Comparison of ENCODE assay signal across 19 mouse cellular contexts in genomic region chr12:17657561-17658195, GRCm38 (mm10). TPM values are rescaled to one million over a fixed set of nuclear protein-coding genes. Genes with fewer than 3 reads are reported as not detected.
A peak's percentile ranks its signal among the peaks of the same experiment; 100 is the strongest.
DNase-seq lines count a peak whose midpoint lies in the region; ATAC-seq lines count a peak whose summit lies in the region.
"Had no signal": no experiment of that assay in that cellular context is flagged by ENCODE, and none has a peak within 500 bp of the region (broad histone marks: within the 10 kb centered on the region; RNA-seq: fewer than 3 reads in every experiment).

No protein-coding gene starts in this region.

- H3K9ac ChIP-seq in heart, embryonic 12.5 days, result no peak overlapping the region
- no peak overlapping the region for H3K9ac ChIP-seq in hindbrain, embryonic 11.5 days (ENCODE audit: low read depth, low read length)
- H3K9ac ChIP-seq: embryonic facial prominence, embryonic 12.5 days; limb, embryonic 13.5 days; liver, embryonic 15.5 days; midbrain, embryonic 15.5 days had no signal

- WGBS in heart, embryonic 12.5 days, result 88% methylated on average over 7 of the region's 7 CpGs
- 91% methylated on average over 7 of the region's 7 CpGs for WGBS in hindbrain, embryonic 11.5 days

- H3K9me3 ChIP-seq in heart, embryonic 12.5 days (replicated peaks), result peaks cover 4% of the 10 kb centered on the region; the same call in 1 of the 2 replicates
- H3K9me3 ChIP-seq in hindbrain, embryonic 11.5 days (ENCODE audit: control insufficient read depth, low read length), result no peaks in the 10 kb centered on the region
- H3K9me3 ChIP-seq: liver, embryonic 15.5 days; midbrain, embryonic 15.5 days had no signal

- H3K4me1 ChIP-seq in heart, embryonic 12.5 days (replicated peaks), result peaks cover 6% of the 10 kb centered on the region
- H3K4me1 ChIP-seq in hindbrain, embryonic 11.5 days (replicated peaks; ENCODE audit: control insufficient read depth, insufficient read depth, low read length), result no peaks in the 10 kb centered on the region
- H3K4me1 ChIP-seq: liver, embryonic 15.5 days; midbrain, embryonic 15.5 days had no signal

- ATAC-seq in heart, embryonic 12.5 days (ENCODE audit: insufficient number of reproducible peaks, low FRiP score), result no peak
- no peak for ATAC-seq in hindbrain, embryonic 11.5 days (ENCODE audit: low FRiP score)
- ATAC-seq: midbrain, embryonic 15.5 days had no signal

- H3K36me3 ChIP-seq in heart, embryonic 12.5 days, result no peaks in the 10 kb centered on the region
- H3K36me3 ChIP-seq in hindbrain, embryonic 11.5 days (ENCODE audit: control insufficient read depth, insufficient read depth, low read length), result no peaks in the 10 kb centered on the region
- H3K36me3 ChIP-seq: embryonic facial prominence, embryonic 12.5 days; limb, embryonic 13.5 days; liver, embryonic 15.5 days; midbrain, embryonic 15.5 days had no signal

- no peak overlapping the region for H3K27ac ChIP-seq in heart, embryonic 12.5 days (ENCODE audit: poor library complexity, severe bottlenecking)
- H3K27ac ChIP-seq in hindbrain, embryonic 11.5 days (ENCODE audit: low read depth, low read length), result no peak overlapping the region
- H3K27ac ChIP-seq: embryonic facial prominence, embryonic 12.5 days; limb, embryonic 13.5 days; liver, embryonic 15.5 days; midbrain, embryonic 15.5 days had no signal

- no peak overlapping the region for H3K4me3 ChIP-seq in heart, embryonic 12.5 days
- no peak overlapping the region for H3K4me3 ChIP-seq in hindbrain, embryonic 11.5 days (ENCODE audit: low read depth, low read length)
- H3K4me3 ChIP-seq: embryonic facial prominence, embryonic 12.5 days; limb, embryonic 13.5 days; liver, embryonic 15.5 days; midbrain, embryonic 15.5 days had no signal

- no peak overlapping the region for H3K4me2 ChIP-seq in heart, embryonic 12.5 days
- H3K4me2 ChIP-seq in hindbrain, embryonic 11.5 days (replicated peaks; ENCODE audit: low read depth, low read length), result no peak overlapping the region
- H3K4me2 ChIP-seq: embryonic facial prominence, embryonic 12.5 days; limb, embryonic 13.5 days; liver, embryonic 15.5 days; midbrain, embryonic 15.5 days had no signal

- DNase-seq in heart, adult 8-10 months (ENCODE audit: low spot score), result peak; percentile 11
- DNase-seq in lung, postnatal 36 days, result peak; percentile 40
- DNase-seq in lung, postnatal 14 days, result no peak
- DNase-seq in induced T-regulatory cell, adult 2 months (ENCODE audit: low read depth), result peak; percentile 27
- DNase-seq in skeletal muscle tissue, adult 2 months (ENCODE audit: low read depth, low spot score), result peak; percentile 14
- no peak for DNase-seq in yolk sac, embryonic 10.5 days (ENCODE audit: low spot score)
- DNase-seq in hindbrain, embryonic 11.5 days (ENCODE audit: low spot score), result no peak
- DNase-seq: adrenal gland, adult 8-10 months; cerebellum, adult 9-10 months; gastrocnemius, postnatal 25 days; kidney, adult 18-20 months; right cerebral cortex, adult 18-20 months; thymus, adult 18-20 months; thymus, postnatal 36 days had no signal

- H3K27me3 ChIP-seq in heart, embryonic 12.5 days (replicated peaks), result no peaks in the 10 kb centered on the region
- no peaks in the 10 kb centered on the region for H3K27me3 ChIP-seq in hindbrain, embryonic 11.5 days (ENCODE audit: control insufficient read depth, insufficient read depth, low read length)
- H3K27me3 ChIP-seq: embryonic facial prominence, embryonic 12.5 days; limb, embryonic 13.5 days; liver, embryonic 15.5 days; midbrain, embryonic 15.5 days had no signal

RNA-seq across cellular contexts. Expression of gene Hpcal1, which starts 33.0 kb away (rescaled TPM):
- 10 to 100 TPM; 13.4 to 17.4 (median 14.6) TPM for total RNA-seq in heart, adult 8-10 months (2022)
- 19.9 and 22.1 TPM in 2 replicates for polyA plus RNA-seq in heart, embryonic 12.5 days (2016; fragmentation: Nextera tagmentation; extraction: Ambion mirVana)
- polyA plus RNA-seq in hindbrain, embryonic 11.5 days (2014; fragmentation: Nextera tagmentation; extraction: Ambion mirVana), result 46.3 and 48.0 TPM in 2 replicates

Comparison
In these comparisons a context has a peak if more than half of its experiments do, and no peak if none do; other contexts are left out.
1. DNase-seq: peak in heart, adult 8-10 months (single experiment), lung, postnatal 36 days (single experiment), induced T-regulatory cell, adult 2 months (single experiment) and skeletal muscle tissue, adult 2 months (single experiment); none in lung, postnatal 14 days (single experiment), yolk sac, embryonic 10.5 days (single experiment) and hindbrain, embryonic 11.5 days (single experiment).